Mouse (Mus musculus): ENCODE data around the gene Foxp1.

Foxp1 gene

DNA sequence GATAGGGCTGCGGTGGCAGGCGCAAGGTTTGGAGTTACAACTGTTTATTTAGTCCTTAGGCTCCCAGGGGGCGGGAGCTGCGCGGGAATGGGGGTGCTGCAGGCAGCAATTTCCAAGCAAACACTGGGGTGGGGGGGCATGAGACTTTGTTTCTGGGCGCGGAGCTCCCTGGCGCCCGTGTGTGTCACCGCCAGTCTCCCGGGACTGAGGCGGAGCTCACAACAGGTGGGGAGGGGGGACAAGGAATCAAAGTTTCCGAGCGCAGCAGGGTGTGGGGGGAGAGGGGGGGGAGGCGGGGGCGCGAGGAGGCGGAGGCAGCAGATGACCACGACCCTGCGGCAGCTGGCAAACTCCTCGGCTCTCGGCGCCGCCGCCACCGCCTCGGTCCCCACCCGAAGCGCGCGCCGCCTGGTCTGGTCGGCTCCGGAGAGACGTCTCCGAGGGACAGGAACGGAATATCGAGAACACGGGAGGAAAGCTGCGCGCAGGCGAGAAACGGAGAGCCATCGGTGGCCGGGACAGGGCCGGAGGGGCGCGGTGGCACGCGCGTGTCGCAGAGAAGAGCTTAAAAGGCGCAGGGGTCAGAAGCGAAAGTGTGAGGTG, 1.4 kb downstream of the Foxp1 start:
- DNase-seq (ENCODE audit: low read depth, low spot score), result peak; percentile 57

DNA sequence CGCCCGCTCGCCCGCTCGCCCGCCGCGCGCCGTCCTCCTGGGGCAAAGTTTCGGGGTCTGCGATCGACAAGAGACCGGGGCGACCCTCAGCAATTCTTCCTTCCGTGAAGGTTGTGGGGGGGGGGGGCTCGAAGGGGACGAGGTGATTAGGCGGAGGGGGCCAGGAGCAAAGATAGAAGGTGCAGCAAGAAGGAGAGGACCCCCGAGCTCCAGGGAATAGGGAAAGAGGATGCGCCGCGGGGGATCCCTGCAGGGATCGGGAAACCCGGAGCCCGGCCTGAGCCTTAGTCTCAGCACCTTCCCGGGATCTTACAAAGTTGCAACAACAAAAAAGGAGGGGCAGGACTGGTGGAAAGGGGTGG, 1.9 kb downstream of the Foxp1 start:
- no peak for DNase-seq (ENCODE audit: low read depth, low spot score)

DNA sequence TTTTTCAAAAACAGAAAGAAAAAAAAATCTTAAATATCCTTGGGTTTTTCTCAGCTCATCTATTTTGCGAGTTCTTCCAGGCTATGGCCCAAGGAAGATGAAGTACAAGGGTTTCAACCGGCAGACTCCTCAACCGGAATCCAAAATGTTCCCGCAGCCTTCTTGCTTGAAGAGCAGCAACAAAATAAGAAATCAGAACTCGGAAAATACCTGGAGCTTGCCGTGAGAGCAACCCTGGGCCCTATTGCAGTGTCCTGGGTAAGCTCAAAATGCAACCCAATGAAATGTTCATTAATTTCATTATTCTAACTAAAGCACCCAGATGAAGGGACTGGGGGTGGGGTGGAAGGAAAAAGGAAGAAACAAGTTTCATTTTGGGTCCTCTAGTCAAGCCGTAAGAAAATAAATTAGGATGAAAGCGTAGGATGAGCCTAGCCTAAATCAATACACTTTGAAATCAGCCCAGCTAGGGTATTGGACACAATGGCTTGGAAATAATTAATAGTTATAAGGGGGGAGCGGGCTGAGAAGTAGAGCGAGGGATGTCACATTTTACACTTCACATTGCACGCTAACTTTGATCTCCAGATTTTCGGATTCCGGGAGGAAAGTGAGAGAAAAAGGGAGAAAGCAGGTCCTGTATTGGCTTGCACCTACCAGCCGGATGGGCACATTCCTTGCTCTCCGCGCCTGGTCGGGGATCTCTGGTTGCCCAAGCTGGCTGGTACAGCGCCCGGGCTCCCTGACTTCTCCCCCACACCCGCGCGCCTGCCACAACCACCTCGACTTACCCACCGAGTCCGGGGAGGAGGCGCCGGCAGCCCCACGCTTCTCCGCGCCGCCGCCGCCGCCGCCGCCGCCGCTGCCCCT, 2.5 kb downstream of the Foxp1 start:
- DNase-seq (ENCODE audit: low read depth, low spot score), result peak; percentile 42

DNA sequence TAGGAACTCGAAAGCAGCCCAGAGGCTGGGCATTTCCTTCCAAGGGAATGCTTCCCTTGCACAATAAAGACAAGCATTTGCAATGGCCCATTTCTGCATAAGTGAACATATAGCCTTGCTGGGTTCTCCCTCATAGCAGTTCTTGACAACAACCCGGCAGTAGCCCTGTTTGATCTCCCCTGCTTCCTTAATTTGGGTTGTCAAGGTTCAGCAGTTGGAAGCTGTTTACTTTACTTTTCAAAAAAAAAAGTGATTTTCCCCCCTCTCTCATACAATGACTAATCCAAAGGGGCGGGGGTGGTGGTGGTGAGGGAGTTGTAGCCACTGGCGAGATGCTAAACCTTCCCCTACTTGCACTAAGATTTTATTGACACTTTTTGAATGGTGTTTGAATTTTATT, 3.5 kb downstream of the Foxp1 start:
- DNase-seq (ENCODE audit: low read depth, low spot score), result no peak

DNA sequence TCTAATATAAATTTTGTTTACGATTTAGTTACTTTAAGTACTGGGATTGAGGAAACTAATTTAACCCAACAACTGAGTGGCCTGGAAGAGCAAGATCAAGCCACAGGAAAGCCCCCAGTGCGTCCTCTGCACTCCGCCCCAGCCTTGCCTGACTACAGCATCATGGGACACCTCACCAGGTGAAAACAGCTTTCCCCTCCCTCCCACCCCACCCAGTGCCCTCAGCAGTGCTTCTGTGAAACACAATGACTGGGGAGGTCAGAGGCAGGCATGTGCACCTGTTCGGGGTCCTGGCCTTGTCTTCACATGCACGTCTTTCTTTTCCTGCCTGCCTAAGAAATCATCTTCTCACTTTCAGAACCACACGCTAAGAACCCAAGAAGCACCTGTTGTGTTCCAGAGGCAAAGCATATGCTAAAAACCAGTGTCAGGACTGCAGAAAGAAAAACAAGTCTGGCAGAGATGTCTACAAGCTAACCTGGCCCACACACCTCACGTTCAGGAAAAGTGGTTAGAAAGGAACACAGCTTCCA, 6.8 kb downstream of the Foxp1 start:
- no peak for DNase-seq (ENCODE audit: low read depth, low spot score)

DNA sequence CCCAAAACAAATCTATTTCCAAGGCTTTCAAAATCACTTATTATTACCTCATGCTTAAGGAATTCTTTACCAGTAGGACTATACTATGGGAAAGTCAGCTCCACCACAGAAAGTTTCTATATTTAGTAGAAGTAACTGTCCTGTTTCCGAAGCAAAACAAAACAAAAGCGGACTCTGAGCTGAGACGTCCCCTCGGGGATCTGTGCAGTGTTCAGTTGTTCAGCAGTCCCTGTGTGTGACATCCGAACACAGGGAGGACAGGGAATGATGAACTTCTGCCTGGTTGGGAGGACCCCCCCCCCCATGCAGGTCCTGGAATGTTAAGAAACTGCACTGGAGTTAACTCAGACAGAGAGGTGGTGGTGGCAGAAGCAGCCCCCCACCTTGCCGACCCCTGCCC, 10.7 kb downstream of the Foxp1 start:
- no peak for DNase-seq (ENCODE audit: low read depth, low spot score)

DNA sequence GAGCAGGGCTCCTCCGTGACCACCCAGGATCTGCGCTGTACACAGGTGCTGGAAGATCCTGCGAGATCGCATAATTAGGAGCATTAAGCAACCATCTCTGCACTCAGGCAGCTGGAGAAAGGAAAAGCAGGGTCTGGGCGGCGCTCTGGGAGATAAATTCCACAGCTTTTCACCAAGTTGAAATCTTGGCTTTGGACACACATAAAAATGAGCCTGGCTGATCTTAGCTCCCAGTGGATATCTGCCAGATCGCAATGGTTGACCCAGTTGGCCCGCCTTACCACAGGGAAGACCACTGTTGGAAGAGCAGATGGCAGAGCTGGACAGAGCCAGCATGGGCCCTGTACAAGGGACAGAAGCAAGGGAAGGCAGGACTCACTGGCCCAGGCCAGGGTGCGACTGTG, 13.3 kb downstream of the Foxp1 start:
- peak; percentile 95 for DNase-seq (ENCODE audit: low read depth, low spot score)

DNA sequence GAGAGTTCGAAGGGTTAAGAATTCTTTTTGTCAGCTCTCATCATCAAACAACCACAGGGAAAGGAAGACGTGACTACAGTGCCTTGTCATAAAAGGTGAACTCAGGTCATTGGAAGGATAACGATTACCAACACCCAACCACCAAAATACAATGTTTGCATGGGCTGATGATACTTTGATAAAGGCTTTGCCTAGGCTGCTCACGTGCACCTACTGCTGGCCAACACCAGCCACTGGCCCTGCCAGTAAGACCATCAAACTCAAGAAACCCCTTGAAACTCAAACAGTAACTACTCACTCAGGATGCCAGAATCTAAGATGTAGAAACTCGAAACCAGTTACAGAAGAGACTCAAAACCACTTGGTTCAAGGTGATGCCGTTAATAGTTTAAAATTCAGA, 15.7 kb downstream of the Foxp1 start:
- DNase-seq (ENCODE audit: low read depth, low spot score), result no peak

DNA sequence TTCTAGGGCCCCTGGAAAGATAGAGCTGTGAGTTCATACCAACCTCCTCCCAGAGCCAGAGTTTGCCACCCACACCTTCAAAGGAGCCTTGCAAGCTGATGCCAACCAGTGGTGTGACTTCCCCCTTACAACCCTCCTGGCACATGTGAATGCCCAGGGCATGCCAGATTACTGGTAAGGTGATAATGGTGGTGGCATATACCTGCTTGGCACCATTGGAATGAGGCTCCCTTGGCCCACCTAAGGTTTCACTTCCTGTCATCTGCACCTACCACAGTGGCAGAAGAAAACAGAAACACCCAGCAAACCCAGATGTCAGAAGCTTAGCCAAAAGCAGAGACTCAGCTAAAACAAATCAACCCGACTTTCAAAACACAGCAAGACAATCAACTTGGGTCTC, 18.8 kb downstream of the Foxp1 start:
- no peak for DNase-seq (ENCODE audit: low read depth, low spot score)

DNA sequence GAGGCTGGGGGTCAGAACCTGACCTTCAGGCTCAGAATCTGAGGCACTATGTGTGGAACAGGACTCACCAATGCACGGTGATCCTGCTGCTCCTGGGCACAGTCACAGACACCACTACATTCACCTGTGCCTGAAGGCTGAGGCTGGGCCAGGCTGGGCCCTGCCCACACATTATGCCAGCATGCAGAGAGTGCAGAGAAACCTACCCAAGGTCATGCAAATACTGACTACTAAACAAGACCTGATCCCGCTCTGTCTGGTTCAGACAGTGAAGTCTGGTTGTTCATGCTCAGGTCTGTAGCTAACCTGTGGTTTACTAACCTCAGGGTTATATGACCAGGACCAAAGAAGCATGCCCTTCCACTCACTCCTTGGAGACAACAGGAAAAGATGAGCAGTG, 19.8 kb downstream of the Foxp1 start:
- DNase-seq (ENCODE audit: low read depth, low spot score), result no peak

DNA sequence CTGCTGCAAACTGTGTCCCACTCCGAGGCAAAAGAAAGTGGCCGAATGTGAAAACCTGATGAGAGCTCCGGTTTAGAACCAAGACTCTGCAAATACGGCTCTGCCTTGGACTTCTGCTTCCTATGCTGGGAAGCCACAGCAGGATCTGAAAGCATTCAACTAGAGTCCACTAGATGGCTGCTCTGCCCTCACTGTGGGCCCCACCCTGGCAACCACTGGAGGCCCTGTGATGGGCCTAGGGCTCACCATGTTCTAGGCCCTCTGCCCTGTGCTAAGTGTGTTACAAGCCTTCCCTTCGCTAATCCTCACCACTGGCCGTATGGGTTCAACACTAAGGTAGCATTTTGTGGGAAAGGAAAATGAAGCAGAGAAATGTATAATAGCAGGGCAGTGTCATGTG, 20.2 kb downstream of the Foxp1 start:
- no peak for DNase-seq (ENCODE audit: low read depth, low spot score)

DNA sequence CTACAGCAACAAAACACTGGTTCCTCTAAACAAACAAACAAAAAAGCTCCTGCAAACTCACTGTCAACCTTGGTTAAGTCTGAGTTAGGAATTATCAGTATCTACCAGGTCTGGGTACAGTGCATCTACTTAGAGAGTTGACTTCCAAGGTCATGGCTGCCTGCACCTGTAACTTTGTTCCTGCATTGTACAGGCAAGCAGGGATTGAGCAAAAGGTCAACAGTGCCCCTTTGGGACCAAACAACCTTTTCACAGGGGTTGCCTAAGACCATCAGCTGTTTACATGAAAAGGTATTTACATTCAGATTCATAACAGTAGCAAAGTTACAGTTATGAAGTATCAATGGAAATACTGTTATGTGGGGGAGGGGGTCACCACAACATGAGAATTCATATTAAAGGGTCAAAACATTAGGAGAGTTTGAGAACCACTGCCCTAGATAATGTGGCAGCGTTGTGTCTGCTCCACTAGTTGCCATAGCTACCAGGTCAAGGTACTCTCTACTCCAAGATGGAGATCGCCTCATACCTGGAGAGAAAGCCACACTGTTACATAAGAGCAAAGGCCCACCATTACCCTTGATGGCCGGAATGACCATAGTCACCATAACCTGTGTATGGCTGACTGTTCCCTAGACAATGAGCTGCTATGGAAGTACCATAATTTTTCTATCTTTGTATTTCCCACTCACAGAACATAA, 21.8 kb downstream of the Foxp1 start:
- no peak for DNase-seq (ENCODE audit: low read depth, low spot score)

DNA sequence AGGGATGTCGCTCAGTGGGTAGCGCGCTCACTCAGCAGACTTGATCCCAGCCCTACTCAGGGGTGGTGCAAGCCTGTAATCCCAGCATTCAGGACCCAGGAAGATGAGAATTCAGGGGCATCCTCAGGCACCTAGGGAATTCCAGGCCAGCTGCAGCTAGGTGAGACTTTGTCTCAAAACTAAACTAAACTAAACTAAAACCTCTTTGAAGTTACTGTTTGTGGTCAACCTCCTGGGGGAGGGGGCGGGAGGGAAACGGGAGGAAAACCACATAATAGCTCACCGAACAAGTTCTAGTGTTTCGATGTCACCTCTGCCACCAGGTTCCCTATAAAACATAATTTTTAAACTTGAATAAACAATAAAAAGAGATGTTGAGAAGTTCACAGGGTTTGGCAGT, 24.4 kb downstream of the Foxp1 start:
- no peak for DNase-seq (ENCODE audit: low read depth, low spot score)

DNA sequence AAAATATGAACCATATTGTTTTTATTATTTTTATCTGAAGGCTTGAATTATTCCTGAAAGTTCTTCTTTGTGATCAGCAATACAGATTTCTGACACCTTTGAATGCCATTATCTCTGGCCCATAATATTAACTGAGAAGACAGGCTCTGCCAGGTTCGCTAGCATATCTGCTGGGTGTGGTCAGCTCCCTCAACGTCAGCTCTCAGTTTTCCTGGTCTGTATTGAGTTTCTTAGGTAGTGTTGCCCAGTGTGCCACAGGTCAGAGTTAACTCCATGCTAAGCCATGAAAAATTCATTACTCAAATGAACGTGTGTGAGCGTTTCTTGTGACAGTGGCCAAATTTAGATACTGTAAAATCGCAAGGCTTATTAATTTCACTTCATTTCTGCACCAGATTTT, 26.4 kb downstream of the Foxp1 start:
- DNase-seq (ENCODE audit: low read depth, low spot score), result no peak

DNA sequence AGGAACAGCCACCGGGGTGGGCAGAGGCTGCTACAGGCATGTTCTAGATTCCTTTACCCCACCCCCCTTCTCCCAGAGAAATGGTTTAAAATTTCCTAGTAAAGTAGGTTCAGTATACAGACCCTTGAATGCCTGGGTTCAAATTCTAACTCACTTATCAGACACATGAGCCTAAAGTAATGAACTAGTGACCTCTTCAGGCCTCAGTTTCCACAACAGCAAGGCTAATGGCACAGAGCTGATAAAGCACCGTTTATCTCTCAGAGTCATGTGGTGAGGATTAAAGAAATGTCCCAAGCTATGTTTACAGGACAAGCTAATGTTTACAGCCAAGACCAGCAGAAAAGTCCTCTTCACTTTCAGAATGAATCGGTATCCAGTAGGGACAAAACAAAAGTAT, 29.6 kb downstream of the Foxp1 start:
- no peak for DNase-seq (ENCODE audit: low read depth, low spot score)

DNA sequence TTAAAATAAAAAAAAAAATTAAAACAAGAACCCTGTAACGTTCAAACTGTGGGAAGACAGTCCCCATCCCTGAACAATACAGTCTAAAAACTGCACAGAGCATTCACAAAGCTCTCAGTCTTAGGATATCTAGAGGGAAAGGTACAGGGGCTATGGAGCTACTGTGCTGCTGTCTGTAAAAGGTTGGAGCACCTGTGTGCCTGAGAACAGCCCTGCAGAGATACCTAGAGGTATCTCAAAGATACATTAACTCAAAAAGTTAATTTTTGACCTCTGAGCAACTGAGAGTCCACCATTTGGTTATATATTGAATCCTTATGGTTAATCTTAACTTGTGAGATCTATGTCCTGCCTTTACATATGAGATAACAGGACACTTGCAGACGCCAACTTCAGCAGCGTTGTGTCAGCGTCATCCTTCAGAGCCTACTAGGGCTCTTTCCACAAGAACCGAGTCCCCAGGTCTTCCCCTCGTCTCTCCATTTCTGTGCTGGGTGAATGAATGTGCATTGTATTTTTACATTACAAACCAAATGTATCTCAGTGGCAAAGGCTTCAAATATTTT, 30.5 kb downstream of the Foxp1 start:
- DNase-seq (ENCODE audit: low read depth, low spot score), result no peak

DNA sequence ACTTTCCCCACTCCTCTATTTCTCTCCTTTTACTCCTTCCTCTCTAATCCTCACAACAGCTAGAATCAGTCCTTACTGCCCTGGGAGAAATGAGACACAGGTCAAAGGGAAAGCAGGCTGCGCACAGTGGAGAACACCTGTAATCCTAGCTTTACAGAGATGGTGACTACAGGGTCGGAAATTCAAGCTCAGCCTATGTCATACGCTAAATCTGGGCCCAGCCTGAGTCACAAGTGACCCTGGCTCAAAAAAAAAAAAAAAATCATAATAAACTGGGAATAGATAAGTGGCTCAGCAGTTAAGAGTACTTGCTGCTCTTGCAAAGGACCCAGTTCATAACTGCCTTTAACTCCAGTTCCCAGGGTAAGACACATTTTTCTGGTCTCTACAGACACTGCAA, 31.4 kb downstream of the Foxp1 start:
- DNase-seq (ENCODE audit: low read depth, low spot score), result no peak

DNA sequence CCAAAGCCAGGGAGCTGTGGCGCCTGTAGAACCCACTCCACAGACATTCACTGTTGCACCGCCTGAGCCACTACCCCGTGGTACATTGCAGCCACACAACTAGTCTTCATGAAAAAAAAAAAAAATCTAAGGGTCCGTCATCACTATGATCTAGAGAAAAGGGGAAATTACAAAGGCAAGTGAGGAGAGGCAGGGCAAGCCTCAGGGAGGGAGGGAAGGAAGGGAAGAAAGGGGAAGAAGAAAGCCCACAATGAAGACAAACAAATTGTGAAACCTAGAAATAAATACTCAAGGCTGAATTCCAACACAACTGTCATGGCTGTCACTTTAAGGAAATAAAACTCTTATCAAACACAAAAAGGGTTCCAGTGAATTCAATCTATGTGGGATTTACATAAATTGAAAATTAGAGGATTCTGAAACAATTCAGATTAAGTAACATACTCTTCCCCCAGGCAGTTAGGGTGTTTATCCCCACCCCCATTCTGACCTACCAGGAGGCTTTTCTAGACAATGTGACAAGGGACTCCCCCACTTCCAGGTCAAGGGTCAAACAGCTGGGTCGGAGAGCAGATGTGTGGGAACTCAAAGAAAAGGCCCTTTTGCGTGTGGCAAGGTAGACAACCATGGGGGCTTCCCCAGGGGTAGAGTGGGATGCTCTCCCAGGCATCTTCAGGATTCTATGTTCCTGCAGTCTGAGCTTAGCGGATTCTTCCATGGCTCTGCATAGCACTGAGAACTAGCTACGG, 32.4 kb downstream of the Foxp1 start:
- no peak for DNase-seq (ENCODE audit: low read depth, low spot score)

DNA sequence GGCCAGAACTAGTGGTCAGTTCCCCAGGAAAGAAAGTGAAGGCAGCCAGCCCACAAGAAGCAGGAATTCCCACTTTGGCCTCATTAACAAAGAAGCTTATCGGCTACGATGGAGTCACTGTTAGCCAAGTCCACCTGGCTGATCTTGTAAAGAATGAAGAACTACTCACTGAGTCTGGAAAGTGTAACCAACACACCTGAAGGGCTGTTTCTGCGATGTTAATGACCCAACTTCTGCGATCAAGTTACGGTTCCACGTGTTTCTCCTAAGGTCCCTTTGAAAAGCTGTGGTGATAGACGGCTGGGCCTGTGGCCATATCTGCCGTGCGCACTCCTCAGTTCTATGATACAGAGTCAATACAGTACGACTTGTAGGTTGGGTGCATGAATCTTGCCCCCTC, 33.1 kb downstream of the Foxp1 start:
- no peak for DNase-seq (ENCODE audit: low read depth, low spot score)

DNA sequence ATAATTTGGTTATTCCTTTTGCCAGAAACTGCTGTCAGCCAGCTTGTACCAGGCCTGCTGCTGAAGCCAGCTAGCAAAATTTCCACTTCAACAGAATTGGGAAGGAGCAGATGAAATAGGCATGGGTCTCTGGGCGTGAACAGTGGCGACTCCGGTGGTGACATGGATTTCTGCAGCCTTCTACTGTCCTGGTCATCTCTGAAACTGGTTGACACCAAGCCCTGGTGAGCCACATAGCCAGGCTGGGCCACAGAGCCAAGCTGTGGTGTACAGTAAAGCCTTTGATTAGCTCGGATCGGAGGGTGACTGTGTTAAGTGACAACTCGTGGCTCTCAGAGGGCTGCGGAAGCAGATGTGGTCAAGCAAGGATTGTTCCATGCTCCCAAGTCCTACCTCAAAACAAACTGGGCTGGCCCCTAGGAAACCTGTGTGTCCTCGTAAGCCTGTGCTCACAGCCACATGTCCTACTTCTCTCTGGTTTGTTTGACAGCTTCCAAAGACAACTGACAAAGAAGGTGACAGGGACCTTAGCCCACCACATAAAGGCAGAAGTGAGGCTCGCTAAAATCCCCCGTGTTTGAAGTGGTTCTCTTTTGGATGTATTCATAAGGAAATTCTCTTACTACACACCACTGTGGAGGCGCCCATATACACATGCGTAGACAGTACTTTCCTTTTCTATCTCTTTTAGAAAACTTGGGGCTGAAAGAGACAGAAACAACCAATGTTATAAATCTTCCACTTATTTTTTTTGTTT, 36.5 kb downstream of the Foxp1 start:
- no peak for DNase-seq (ENCODE audit: low read depth, low spot score)

All from brain, adult 2 months (tissue).